Mouse (Mus musculus) adrenal gland, postnatal 4 days (tissue): Measurements from ENCODE around the gene Zdhhc16. TPM values are rescaled to one million over a fixed set of nuclear protein-coding genes. Genes with fewer than 3 reads are reported as not detected.
A peak's percentile ranks its signal among the peaks of the same experiment; 100 is the strongest.
"Not testable (repeated sequence)": the region's sequence is repeated elsewhere in the genome, so short reads cannot be mapped to it uniquely, and the experiment has no call there.

ENCODE experiments used
- DNase-seq, 2 experiments: peaks; one replicate each; pipeline ENCODE4 v3.0.0; 2021 to 2022; ENCODE audit warnings: low spot score in 2 of 2, mixed read lengths in 2 of 2
- total RNA-seq, 2 experiments: library from RNA; stranded (reverse); gene quantifications; 2 replicates each; pipeline ENCODE4 v1.2.3; 2021

Gene Zdhhc16
- total RNA-seq, 2 experiments from 2014 or later: 43.4 to 48.4 TPM

GRCm38 (mm10) chr19:41912121-41913080 is 20.9 kb upstream of the Zdhhc16 start:
- peak; percentile 25 to 28 for DNase-seq

GRCm38 (mm10) chr19:41913774-41914591 is 19.3 kb upstream of the Zdhhc16 start:
- no peak for DNase-seq

- DNase-seq: not testable (repeated sequence)
Measured at GRCm38 (mm10) chr19:41914592-41914882, 18.7 kb upstream of the Zdhhc16 start.

- DNase-seq: no peak
Measured at GRCm38 (mm10) chr19:41915294-41915693, 18.0 kb upstream of the Zdhhc16 start.

GRCm38 (mm10) chr19:41916853-41917252 is 16.4 kb upstream of the Zdhhc16 start:
- DNase-seq: no peak

GRCm38 (mm10) chr19:41919471-41919870 is 13.8 kb upstream of the Zdhhc16 start:
- DNase-seq: no peak

- no peak for DNase-seq
Measured at GRCm38 (mm10) chr19:41920412-41921067, 12.7 kb upstream of the Zdhhc16 start.

GRCm38 (mm10) chr19:41932686-41933085 is 594 bp upstream of the Zdhhc16 start:
- DNase-seq: no peak

- no peak for DNase-seq
Measured at GRCm38 (mm10) chr19:41934124-41934523, 844 bp downstream of the Zdhhc16 start.

- DNase-seq: no peak
Measured at GRCm38 (mm10) chr19:41935921-41936320, 2.6 kb downstream of the Zdhhc16 start.

GRCm38 (mm10) chr19:41938539-41938938 is 5.3 kb downstream of the Zdhhc16 start:
- DNase-seq: no peak

- DNase-seq: no peak
Measured at GRCm38 (mm10) chr19:41943841-41944240, 10.6 kb downstream of the Zdhhc16 start.

- DNase-seq: no peak
Measured at GRCm38 (mm10) chr19:41952287-41952686, 19.0 kb downstream of the Zdhhc16 start.

GRCm38 (mm10) chr19:41953574-41953973 is 20.3 kb downstream of the Zdhhc16 start:
- DNase-seq: no peak

GRCm38 (mm10) chr19:41969618-41970017 is 36.3 kb downstream of the Zdhhc16 start:
- no peak for DNase-seq

GRCm38 (mm10) chr19:41973891-41974794 is 40.9 kb downstream of the Zdhhc16 start:
- no peak for DNase-seq

GRCm38 (mm10) chr19:41980422-41980818 is 47.1 kb downstream of the Zdhhc16 start:
- DNase-seq: no peak

- DNase-seq: peak; percentile 93 to 98
Measured at GRCm38 (mm10) chr19:41980819-41981594, 47.7 kb downstream of the Zdhhc16 start, which contains the start of gene Mms19. Gene Mms19, minus strand, starts transcription at chr19:41981157.

GRCm38 (mm10) chr19:41981595-41981927 is 48.3 kb downstream of the Zdhhc16 start, which contains the start of gene Ubtd1:
Gene Ubtd1, plus strand, starts transcription at chr19:41981763.
- no peak for DNase-seq
